Mouse (Mus musculus) frontal cortex, postnatal 14 days (tissue): ENCODE data around the gene Wipi2.

Experiments
- DNase-seq, 2 experiments: peaks; one replicate each; pipeline ENCODE4 v3.0.0; 2022; ENCODE audit warnings: low spot score in 2 of 2

Gene Wipi2

DNA sequence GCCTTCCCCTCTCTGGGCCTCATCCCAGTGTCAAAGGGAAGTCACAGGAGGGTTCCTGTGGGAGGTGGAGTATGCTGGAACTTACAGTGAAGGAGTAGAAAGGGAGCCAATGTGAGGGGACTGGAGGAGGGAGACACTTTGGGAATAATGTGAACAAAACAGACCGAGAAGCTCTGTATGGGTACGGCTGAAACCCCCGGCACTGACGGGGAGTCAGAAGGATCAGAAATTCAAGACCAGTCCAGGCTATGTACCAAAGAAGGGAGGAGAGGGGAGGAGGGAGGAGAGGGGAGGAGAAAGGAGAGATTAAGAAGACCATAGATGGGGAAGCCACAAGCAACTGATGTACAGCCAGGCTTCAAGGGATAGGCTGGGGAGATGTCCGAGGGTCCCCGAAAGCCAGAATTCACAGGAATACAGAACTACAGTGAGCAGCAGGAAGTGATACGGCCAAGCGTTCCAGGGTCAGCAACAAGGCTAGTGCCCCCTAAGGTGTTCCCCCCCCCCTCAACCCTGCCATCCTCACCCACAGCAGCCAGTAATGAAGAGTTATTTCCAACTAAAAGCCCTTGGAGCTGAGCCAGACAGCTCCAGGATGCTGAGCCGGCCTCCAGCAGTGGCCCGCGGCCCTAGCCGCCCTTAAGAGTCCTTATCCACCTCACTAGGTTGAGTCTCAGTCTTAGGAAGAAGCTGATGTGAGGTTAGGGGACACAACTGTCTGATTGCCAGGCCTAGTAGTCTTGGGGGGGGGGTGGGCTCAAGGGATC, 65.7 kb downstream of the Wipi2 start:
- DNase-seq = no peak

DNA sequence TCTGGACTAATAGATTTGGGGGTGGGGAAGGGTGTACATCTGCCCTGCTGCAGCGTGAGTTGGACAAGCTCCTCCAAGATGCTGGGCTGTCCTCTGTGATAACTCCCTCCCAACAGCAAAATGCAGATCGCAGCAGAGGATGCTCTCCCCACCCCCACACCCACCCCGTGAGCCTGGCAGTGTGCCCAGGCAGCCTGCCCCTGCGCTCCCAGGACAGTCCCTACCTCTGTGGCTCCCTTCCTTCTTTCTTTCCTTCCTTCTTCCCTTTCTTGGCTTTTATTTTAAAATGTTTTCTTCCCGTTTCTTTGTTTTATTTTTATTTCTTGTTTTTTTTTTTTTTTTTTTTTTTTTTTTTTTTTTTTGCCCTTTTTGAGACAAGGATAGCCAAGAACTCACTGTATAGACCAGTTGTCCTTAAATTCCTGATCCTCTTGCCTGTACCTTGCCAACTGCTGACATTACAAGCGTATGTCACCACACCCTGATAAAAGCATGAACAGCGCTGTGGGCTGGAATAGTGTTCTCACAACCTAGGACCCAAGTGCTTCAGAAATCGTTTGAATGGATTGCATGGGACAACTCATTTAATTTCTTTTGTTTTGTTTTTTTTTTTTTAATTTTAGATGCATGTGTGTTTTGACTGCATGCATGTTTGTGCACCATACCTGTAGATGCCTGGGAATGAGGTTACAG, 66.4 kb downstream of the Wipi2 start:
- no peak for DNase-seq

DNA sequence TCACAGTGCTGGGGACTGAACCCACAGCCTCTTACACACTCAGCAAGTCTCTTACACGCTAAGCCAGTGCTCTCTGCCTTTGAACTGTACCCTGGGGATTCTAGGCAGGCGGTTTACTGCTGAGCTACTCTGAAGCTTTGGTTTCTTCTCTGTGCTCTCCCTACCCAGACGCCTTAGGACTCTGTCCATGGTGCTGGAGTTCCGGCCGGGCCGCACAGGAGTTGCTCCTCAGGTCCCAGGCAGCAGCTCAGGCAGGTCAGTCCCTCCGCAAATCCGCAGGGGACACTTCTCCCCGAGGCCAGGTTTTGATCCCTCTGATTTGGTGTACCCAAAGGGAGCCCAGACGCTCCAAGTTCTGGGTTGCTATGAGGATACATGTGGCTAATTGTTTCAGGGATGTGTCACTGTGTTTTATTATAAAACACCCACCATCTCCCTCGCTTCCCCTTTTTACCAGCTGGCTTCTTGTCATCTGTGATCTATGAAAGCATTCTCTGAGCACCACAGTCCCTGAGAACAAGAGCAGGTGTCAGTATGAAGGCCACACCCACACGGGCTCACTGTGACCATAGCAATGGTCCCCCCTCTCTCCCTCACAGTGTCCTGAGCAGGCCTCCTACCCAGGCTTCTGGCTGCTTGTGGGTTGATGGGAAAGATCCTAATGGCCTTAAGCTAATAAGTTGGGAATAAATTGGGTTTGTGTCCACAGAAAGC, 67.3 kb downstream of the Wipi2 start:
- DNase-seq = no peak

DNA sequence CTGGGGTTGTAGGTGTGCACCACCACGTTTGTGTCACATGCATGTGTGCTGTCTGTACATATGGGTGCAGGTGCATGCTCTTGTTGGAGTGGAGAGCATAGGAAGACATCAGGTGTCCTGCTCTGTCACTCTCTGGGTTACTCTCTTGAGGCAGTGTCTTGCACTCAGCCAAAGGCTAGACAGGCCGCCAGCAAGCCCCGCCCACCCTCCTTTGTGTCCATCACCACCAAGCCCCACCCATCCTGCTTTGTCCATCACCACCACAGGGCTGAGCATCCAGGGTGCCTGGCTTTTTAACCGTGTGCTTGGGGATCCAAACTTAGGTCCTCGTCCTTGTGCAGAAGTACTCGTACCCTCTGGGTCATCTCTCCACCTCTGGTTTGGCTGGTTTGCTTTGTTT, 68.8 kb downstream of the Wipi2 start:
- DNase-seq = no peak

DNA sequence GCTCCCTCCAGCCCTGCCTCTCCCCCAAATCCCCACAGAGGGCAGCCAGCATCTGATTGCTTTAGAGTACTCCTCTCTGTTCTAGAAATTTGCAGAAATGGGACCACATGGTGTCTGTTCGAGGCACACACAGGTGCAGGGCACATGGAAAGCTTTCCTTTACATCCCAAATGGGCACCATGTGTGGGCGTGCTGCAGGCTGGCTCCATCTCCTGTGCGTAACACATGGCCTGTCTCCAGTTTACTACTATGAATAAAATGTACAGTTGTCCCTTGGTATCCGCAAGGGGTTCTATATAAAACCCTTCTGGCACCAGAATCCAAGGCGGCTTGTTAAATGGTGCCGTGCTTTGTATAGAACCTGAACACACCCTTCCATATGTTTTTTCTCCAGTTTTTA, 69.4 kb downstream of the Wipi2 start:
- DNase-seq = peak; percentile 55 to 70

DNA sequence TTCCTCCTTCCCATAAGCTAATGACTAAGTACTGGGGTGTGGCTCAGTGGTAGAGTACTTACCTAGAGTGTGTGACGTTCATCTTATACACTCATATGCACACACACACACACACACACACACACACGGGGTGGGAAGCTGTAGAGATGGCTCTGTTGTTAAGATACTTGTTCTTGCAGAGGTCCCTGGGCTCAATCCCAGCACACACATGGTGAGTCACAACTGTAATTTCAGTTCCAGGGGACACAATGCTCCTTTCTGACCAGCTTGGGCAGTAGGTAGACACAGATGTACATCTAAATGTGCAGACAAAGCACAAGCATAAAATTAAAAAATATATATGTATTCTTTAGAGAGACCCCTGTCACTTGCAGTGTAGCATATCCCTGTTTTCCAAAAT, 70.2 kb downstream of the Wipi2 start:
- DNase-seq = no peak

DNA sequence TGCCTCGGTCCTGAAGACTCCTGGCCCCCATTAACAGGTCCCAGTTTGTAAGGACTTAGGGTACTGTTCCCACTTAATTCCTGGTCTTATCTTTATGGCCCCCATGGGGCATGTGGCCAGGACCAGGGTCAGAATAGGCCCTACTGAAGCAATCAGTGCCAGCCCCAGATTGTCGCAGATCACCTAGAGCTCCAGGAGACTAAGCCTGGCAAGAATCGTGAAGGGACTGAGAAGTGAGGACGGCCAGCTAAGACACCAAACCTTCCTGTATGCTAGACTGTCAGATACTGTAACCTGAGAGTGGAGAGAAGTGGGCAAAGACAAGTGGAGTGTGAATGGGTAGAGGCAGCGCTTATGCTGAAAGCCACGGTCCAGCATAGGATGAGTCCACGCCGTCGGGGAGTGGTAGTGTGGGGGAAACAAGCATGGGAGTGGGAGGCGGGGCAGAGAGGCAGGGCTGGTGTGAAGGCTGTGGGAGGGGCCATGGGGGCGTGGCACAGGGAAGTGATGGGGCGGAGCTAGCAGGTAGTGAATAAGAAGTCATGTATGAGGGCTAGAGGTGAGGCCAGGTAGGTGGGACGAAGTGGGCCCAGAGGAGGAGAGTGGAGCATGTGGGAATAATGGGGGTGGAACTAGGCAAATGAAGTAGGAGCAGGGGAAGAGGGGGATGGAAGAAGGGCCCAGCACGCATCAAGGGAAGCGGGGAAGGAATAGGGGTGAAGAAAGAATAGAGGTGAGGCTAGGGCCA, 73.5 kb downstream of the Wipi2 start:
- DNase-seq = no peak

DNA sequence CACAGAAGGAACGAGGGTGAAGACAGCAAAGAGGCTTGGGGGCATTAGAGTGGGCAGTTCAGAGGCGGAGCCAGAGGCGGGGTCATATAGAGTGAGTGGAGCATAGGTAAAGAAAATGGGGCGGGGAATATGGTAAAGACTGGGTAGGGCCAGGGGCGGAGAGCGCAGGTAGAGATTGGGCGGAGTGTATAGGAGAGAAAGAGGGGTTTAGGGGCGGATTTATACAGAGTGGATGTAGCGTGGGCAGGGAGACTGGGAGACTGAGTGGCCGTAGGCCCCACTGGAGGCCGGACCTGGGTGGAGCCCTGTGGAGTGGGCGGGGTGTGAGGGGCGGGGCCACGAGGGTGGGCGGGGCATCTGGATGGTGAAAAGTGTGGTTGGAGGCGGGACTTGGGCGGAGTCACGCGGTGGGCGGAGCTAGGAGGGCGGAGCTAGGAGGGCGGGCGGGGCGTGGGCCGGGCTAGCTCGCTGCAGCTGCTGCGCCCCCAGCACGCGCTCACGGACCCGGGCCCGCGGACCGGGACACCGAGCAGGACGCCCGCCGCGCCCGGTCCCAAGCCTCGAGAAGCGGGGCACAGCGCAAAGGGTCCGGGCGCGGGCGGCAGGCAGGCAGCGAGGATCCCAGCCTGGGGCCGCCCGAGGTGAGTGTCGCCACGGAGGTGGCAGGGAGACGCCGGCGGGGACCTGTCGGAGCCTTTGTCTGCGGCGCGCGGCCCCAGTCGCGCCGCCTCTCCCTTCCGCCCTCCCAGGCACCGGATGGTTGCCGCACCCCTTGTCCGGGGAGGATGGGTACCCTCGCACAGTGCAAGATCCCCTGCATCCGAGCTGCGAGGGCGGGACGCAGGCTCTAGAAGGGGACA, 74.4 kb downstream of the Wipi2 start:
- peak in 1 of 2 experiments; percentile 45 for DNase-seq

DNA sequence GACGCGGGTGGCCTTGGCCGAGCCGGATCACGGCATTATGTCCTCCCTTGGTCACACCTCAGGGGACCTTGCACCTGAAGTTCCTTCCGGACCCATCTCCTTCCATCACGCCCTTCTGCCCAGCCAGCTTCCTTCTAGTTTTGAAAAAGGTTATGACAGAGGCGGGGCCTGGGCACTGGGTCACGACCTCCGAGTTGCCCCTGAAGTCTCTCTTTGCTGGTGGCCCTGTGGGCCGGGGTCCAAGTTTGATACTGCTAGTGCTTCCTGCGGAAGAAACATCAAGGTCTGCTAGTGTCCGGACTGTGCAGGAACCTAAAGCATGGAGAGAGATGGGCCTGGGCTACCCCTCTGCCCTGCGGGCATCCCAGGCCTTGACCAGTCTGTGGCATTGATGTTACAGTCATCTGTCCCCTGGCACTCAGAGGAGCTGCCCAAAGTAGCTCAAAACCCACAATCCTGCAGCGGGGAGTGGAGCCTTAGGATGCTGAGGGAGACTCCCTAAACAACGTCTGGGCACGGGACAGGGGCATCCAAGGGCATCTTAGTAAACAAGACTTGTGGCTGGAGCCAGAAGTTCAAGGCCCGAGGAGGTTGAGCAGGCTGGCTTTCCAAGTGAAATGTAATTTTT, 75.1 kb downstream of the Wipi2 start:
- DNase-seq = no peak

DNA sequence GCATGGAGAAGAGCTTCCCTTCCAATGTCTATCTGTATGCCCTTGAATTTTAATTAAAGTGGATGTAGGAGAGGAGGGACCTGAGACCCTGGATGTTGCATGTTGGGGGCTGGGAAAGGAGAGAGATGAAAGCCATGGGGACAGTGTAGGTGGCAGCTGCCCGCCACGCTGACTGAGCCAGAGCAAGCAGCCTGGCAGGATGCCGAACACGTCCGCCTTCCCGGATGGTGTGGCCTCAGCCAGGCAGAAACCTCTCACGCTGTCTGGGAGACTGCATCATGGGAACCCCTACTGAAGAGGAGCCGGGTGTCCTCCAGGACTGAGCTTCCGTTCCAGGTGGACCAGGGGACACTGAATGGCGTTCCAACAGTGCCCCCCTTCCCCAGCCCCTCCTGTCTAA, 76.1 kb downstream of the Wipi2 start:
- peak in 1 of 2 experiments; percentile 36 for DNase-seq

DNA sequence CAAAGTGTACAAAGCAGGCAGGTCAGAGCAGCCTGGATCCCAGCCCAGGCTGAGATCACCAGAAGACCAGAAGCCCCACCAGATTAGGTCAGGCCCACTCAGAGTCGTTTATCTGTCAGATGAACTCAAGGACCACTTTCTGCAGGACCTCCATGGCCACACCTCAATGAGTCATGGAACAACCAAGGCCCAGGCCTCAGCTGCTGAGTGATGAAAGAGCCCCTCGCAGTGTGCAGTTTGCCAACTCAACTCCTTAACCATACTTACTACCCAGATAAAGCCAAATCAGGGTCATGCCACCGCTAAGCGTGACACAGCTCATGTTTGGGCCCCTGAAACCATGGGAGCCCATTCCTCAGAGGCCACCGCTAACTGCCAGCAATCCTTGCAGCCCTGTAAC, 80.2 kb downstream of the Wipi2 start:
- no peak for DNase-seq

DNA sequence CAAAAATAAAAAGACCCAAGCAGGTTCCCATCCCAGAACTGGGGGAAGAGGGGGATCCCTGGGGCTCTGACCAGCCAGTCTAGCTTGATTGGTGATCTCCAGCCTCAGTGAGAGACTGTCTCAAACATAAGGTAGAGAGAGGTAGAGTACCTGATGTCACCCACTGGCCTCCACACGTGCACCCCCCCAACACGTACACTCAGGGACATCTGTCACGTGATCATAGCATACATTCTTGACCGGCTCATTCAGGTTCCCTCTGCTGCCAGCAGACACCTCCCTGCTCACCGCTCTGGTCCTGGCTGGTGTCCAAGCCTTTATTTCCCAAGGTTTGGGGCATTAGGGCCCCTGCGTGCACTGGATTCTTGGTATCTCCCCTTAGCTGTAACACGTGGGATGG, 81.9 kb downstream of the Wipi2 start:
- no peak for DNase-seq

DNA sequence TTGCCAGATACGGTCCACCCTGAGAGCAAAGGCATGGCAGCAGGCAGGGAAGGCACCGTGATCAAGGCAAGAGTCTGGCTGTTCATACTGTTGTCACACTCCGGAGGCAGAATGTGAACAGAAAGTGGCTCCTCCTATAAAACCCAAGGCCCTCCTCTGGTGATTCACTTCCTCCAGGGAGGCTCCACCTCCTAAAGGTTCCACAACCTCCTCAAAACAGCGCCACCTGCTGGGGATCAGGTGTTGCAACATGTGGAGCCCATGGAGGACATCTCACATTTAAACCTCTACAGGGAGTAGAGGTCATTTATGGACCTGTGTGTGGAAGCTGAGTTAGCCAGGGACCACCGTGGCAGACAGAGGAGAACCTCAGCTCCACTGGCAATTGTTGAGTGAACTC, 84.9 kb downstream of the Wipi2 start:
- no peak for DNase-seq

DNA sequence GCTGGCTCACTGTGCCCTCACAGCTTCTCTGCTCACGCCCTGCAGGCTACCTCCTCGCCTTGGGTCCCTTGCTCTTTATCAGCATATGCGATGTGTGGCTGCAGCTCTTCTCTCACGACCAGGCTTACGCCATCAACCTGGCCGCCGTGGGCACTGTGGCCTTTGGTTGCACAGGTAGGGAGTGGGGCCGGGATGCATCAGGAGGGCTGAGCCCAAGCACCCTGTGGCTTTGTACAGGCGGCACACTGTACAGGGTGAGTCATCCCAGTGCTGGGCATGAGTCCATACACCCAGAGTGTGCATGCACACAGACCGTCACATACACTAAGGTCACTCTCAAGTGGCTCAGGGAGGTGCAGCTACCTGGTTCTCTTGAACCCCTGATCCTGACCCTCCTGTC, 86.5 kb downstream of the Wipi2 start:
- no peak for DNase-seq

DNA sequence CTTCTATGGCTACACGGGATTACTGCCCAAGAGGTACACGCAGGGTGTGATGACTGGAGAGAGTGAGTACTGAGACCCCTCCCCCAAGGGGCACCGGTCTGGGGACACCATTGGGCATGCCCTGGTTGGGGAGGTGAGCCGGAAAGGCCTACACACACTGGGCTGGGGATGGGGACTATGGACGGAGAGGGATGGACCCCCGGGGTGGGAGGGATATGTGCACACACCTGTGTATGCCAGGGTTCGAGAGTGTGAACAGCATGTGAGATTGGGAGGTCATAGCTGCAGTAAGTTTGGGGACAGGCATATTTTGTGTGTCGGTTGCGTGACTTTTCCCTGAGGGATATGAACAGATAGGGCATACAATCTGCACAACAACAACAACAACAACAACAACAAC, 87.6 kb downstream of the Wipi2 start:
- DNase-seq = no peak

DNA sequence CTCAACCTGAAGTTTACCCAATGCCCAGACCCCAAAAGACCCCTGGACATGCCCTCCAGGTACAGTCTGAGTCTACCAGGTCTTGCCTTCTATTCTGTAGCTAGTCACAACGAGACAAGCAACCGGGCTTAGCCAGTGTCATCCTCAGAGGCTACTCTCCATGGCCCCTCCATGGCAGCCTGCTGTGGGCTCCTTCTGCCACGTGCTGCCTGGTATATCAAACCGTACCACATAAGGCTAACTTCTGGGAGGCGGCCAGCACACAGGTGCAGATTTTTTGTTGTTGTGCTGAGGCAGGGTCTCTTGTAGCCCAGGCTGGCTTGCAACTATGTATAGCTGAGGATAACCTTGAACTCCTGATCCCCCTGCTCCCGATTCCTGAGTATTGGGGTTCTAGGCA, 88.6 kb downstream of the Wipi2 start:
- no peak for DNase-seq

DNA sequence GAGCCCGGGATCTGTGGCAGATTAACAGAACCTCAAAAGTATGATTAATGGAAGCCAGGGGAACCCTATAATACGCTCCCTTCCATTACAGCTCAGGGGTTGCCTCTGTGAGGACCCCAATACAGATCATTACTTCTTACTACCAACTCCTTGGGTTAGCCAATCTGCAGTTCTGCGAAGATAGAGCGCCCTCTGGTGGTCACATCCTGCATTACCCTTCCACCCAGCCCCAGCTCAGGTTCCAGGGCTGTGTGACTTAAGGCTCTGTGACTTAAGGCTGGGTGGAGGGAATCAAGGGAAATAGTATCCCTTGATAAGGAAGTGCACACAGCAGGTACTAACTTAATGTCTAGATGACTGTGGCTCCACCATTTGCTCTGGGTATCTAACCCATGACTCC, 90.5 kb downstream of the Wipi2 start:
- peak in 1 of 2 experiments; percentile 87 for DNase-seq

DNA sequence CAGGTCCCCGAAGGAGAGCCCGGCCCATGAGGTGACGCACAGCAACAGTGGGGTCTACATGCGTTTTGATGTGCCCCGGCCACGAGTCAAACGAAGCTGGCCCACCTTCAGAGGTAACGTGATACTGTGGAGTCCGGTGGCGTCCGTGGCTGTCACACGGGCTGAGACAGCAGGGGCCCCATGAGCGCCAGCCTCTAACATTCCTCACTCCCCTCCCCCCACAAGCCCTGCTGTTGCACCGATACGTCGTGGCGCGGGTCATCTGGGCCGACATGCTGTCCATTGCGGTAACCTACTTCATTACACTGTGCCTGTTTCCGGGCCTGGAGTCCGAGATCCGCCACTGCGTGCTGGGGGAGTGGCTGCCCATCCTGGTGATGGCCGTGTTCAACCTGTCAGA, 91.0 kb downstream of the Wipi2 start:
- no peak for DNase-seq

DNA sequence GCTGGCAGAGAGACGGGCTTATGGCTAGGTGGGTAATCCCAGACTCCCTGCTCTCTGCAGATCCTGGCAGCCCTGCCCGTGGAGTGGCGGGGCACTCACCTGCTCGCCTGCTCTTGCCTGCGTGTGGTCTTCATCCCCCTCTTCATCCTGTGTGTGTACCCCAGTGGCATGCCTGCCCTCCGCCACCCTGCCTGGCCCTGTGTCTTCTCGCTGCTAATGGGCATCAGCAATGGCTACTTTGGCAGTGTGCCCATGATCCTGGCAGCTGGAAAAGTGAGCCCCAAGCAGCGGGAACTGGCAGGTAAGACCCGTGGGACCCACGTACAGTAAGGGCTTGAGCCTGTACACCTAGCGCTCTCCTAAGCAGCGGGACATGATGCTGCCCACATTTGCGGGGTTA, 92.4 kb downstream of the Wipi2 start:
- DNase-seq = no peak
